Mouse (Mus musculus) small intestine, adult 2 months (tissue): Measurements from ENCODE around the gene Krtap15.

Experiments used
- CTCF ChIP-seq: fragments of 200-500 bp; IDR thresholded peaks from 2 replicates; pipeline ENCODE4 v1.5.1; 2012; ENCODE audit warnings: low read depth, mild to moderate bottlenecking, control low read depth, inconsistent platforms, low read length, moderate library complexity, mixed read lengths; ENCODE audit not compliant: insufficient replicate concordance, insufficient read length; ENCODE audit errors: extremely low read depth
- POLR2A ChIP-seq: fragments of 200-500 bp; IDR thresholded peaks from 2 replicates; pipeline ENCODE4 v1.6.1; 2012; ENCODE audit warnings: low read depth, mild to moderate bottlenecking, control low read depth, inconsistent platforms, low read length, moderate library complexity

DNA sequence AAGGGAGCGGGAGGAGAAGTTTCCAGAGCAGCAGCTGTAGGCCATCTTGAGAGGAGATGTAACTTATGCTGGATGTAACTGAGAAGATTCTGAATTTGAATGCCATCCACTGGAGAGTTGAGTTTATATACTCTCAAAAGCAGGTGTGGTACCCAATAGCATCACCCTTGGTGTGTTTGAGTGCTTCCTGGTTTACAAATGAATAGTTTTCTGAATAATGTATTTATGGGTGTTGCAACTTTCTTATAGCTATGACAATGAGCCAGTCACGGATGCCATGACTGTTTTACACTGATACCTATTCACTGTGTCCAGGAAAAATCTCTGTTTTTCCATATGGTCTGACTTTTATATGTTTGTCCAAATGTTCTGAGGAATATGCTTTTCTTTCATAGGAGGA, 45.9 kb upstream of the Krtap15 start, which contains the start of gene 2310057N15Rik:
- TF ChIP-seq POLR2A (no peak), CTCF (no peak)
